25 mouse cellular contexts compared by ENCODE assay signal in the genomic region with DNA sequence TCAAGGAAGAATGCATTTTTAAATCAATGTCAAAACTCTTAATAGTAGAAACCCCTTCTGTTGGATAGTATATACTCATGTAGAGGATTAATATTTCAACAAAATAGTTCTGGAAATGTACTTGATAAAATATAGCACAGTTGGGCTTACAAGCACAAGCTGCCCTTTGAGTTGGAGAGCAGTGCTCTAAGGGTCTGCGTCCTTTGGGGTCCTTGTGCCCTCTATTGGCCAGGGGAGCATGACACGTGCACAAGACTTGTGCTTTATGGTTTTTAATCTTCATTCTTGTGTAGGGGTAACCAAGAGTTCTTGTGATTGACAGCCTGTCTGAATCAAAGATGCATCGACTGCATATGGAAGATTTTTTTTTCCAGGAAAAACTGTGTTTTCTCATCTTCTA. TPM values are rescaled to one million over a fixed set of nuclear protein-coding genes. Genes with fewer than 3 reads are reported as not detected.
DNase-seq lines count a peak whose midpoint lies in the region; ATAC-seq and TF ChIP-seq lines count a peak whose summit lies in the region.
"Had no signal": no experiment of that assay in that cellular context is flagged by ENCODE, and none has a peak within 500 bp of the region (broad histone marks: within the 10 kb centered on the region; RNA-seq: fewer than 3 reads in every experiment).

No protein-coding gene starts in this region.

- H3K9me3 ChIP-seq in kidney, postnatal 0 days (replicated peaks; ENCODE audit: low read length): no peaks in the 10 kb centered on the region
- no peaks in the 10 kb centered on the region for H3K9me3 ChIP-seq in lung, postnatal 0 days (ENCODE audit: low read length)
- no peaks in the 10 kb centered on the region for H3K9me3 ChIP-seq in stomach, postnatal 0 days (ENCODE audit: control insufficient read depth, low read length)
- H3K9me3 ChIP-seq: embryonic facial prominence, embryonic 13.5 days; forebrain, embryonic 10.5 days; forebrain, embryonic 15.5 days; hindbrain, embryonic 13.5 days; limb, embryonic 12.5 days; liver, embryonic 12.5 days; midbrain, embryonic 15.5 days had no signal

- DNase-seq in embryo, embryonic 11 days: peak; percentile 27
- DNase-seq in embryo, embryonic 9.5 days (ENCODE audit: extremely low spot score): no peak
- DNase-seq in kidney, postnatal 0 days (ENCODE audit: low spot score): no peak
- no peak for DNase-seq in kidney, postnatal 14 days
- no peak for DNase-seq in lung, postnatal 0 days (ENCODE audit: low spot score)
- DNase-seq in lung, postnatal 36 days: no peak
- no peak for DNase-seq in stomach, postnatal 0 days (ENCODE audit: low spot score)
- DNase-seq: adrenal gland, postnatal 25 days; cerebellum, adult 2 months; cerebellum, postnatal 14 days; heart, postnatal 4 days; kidney, adult 11 months; kidney, postnatal 36 days; right cerebral cortex, postnatal 4 days; thymus, adult 2 months; thymus, postnatal 4 days had no signal

- 49% methylated on average over 3 of the region's 3 CpGs for WGBS in kidney, postnatal 0 days
- WGBS in lung, postnatal 0 days: 40% methylated on average over 3 of the region's 3 CpGs
- WGBS in stomach, postnatal 0 days: 55% methylated on average over 3 of the region's 3 CpGs

- no peak for ATAC-seq in kidney, postnatal 0 days (replicated peaks; ENCODE audit: low FRiP score, low read depth)
- no peak for ATAC-seq in lung, postnatal 0 days
- no peak for ATAC-seq in stomach, postnatal 0 days (ENCODE audit: low FRiP score, low TSS enrichment)
- ATAC-seq: forebrain, embryonic 15.5 days; liver, embryonic 12.5 days; midbrain, embryonic 15.5 days had no signal

- H3K27ac ChIP-seq in kidney, postnatal 0 days: no peak overlapping the region
- H3K27ac ChIP-seq in lung, postnatal 0 days (ENCODE audit: low read length): no peak overlapping the region
- H3K27ac ChIP-seq in stomach, postnatal 0 days (replicated peaks): no peak overlapping the region
- H3K27ac ChIP-seq: embryonic facial prominence, embryonic 13.5 days; forebrain, embryonic 10.5 days; forebrain, embryonic 15.5 days; hindbrain, embryonic 13.5 days; layer of hippocampus, adult 2 months; left cerebral cortex, adult 2 months; limb, embryonic 12.5 days; liver, embryonic 12.5 days; midbrain, embryonic 15.5 days had no signal

- peak; percentile 38; the same call in 1 of the 2 replicates for TF ChIP-seq CTCF in kidney, postnatal 0 days (IDR thresholded peaks at IDR 0.05; ENCODE audit: low read depth)
- TF ChIP-seq CTCF in lung, postnatal 0 days (IDR thresholded peaks at IDR 0.05): peak; percentile 44
- 0 out of 2 replicates have a peak, but pooled peaks have one; percentile 20 for TF ChIP-seq CTCF in stomach, postnatal 0 days (IDR thresholded peaks at IDR 0.05; ENCODE audit: low read depth)

- H3K36me3 ChIP-seq in kidney, postnatal 0 days (ENCODE audit: insufficient read depth, low read length): no peaks in the 10 kb centered on the region
- H3K36me3 ChIP-seq in lung, postnatal 0 days (ENCODE audit: insufficient read depth, low read length): no peaks in the 10 kb centered on the region
- no peaks in the 10 kb centered on the region for H3K36me3 ChIP-seq in stomach, postnatal 0 days (ENCODE audit: control insufficient read depth, insufficient read depth, low read length)
- H3K36me3 ChIP-seq: embryonic facial prominence, embryonic 13.5 days; forebrain, embryonic 15.5 days; hindbrain, embryonic 13.5 days; liver, embryonic 12.5 days; midbrain, embryonic 15.5 days had no signal

- no peaks in the 10 kb centered on the region for H3K4me1 ChIP-seq in kidney, postnatal 0 days (replicated peaks; ENCODE audit: insufficient read depth, low read length)
- no peaks in the 10 kb centered on the region for H3K4me1 ChIP-seq in lung, postnatal 0 days (ENCODE audit: insufficient read depth, low read depth, low read length)
- no peaks in the 10 kb centered on the region for H3K4me1 ChIP-seq in stomach, postnatal 0 days (replicated peaks; ENCODE audit: control insufficient read depth, insufficient read depth)
- H3K4me1 ChIP-seq: forebrain, embryonic 15.5 days; hindbrain, embryonic 13.5 days; limb, embryonic 12.5 days; midbrain, embryonic 15.5 days had no signal

- H3K27me3 ChIP-seq in kidney, postnatal 0 days (ENCODE audit: insufficient read depth, low read length): no peaks in the 10 kb centered on the region
- H3K27me3 ChIP-seq in lung, postnatal 0 days (replicated peaks; ENCODE audit: insufficient read depth, low read length): no peaks in the 10 kb centered on the region; the same call in 1 of the 2 replicates
- H3K27me3 ChIP-seq in stomach, postnatal 0 days (ENCODE audit: control insufficient read depth, insufficient read depth, low read length): peaks cover 4% of the 10 kb centered on the region; the same call in 1 of the 2 replicates

- no peak for TF ChIP-seq EP300 in lung, postnatal 0 days (IDR thresholded peaks at IDR 0.05)
- TF ChIP-seq EP300 in stomach, postnatal 0 days (optimal IDR thresholded peaks at IDR 0.05): no peak

- H3K4me2 ChIP-seq in kidney, postnatal 0 days (ENCODE audit: low read length): no peak overlapping the region
- no peak overlapping the region for H3K4me2 ChIP-seq in lung, postnatal 0 days (replicated peaks; ENCODE audit: low read depth, low read length)
- H3K4me2 ChIP-seq in stomach, postnatal 0 days (replicated peaks; ENCODE audit: low read depth): no peak overlapping the region
- H3K4me2 ChIP-seq: embryonic facial prominence, embryonic 13.5 days; forebrain, embryonic 15.5 days; hindbrain, embryonic 13.5 days; limb, embryonic 12.5 days; liver, embryonic 12.5 days; midbrain, embryonic 15.5 days had no signal

- H3K9ac ChIP-seq in kidney, postnatal 0 days (ENCODE audit: low read depth, low read length): no peak overlapping the region
- no peak overlapping the region for H3K9ac ChIP-seq in lung, postnatal 0 days (replicated peaks; ENCODE audit: low read depth)
- H3K9ac ChIP-seq in stomach, postnatal 0 days (ENCODE audit: low read length): no peak overlapping the region
- H3K9ac ChIP-seq: embryonic facial prominence, embryonic 13.5 days; forebrain, embryonic 15.5 days; hindbrain, embryonic 13.5 days; limb, embryonic 12.5 days; liver, embryonic 12.5 days; midbrain, embryonic 15.5 days had no signal

- H3K4me3 ChIP-seq in kidney, postnatal 0 days (replicated peaks; ENCODE audit: low read depth, low read length): no peak overlapping the region
- no peak overlapping the region for H3K4me3 ChIP-seq in lung, postnatal 0 days (ENCODE audit: low read depth, low read length)
- no peak overlapping the region for H3K4me3 ChIP-seq in stomach, postnatal 0 days (ENCODE audit: low read depth, low read length)
- H3K4me3 ChIP-seq: embryonic facial prominence, embryonic 13.5 days; forebrain, embryonic 10.5 days; forebrain, embryonic 15.5 days; hindbrain, embryonic 13.5 days; layer of hippocampus, adult 2 months; left cerebral cortex, adult 2 months; limb, embryonic 12.5 days; liver, embryonic 12.5 days; midbrain, embryonic 15.5 days had no signal

RNA-seq across cellular contexts. Expression of gene Grb10, which starts 5.8 kb away (rescaled TPM):
- 142 and 158 TPM in 2 replicates for polyA plus RNA-seq in kidney, postnatal 0 days (2015; fragmentation: Nextera tagmentation; extraction: Ambion mirVana)
- polyA plus RNA-seq in lung, postnatal 0 days (2015; fragmentation: Nextera tagmentation; extraction: Ambion mirVana): 86.9 and 92.2 TPM in 2 replicates
- polyA plus RNA-seq in stomach, postnatal 0 days (2015; fragmentation: Nextera tagmentation; extraction: Ambion mirVana): 57.3 and 64.7 TPM in 2 replicates
